Mouse (Mus musculus): ENCODE data around the gene Tex48. TPM values are rescaled to one million over a fixed set of nuclear protein-coding genes. Genes with fewer than 3 reads are reported as not detected.

Tex48 gene
- polyA plus RNA-seq, 1 experiment from 2014 or later = not detected

DNA sequence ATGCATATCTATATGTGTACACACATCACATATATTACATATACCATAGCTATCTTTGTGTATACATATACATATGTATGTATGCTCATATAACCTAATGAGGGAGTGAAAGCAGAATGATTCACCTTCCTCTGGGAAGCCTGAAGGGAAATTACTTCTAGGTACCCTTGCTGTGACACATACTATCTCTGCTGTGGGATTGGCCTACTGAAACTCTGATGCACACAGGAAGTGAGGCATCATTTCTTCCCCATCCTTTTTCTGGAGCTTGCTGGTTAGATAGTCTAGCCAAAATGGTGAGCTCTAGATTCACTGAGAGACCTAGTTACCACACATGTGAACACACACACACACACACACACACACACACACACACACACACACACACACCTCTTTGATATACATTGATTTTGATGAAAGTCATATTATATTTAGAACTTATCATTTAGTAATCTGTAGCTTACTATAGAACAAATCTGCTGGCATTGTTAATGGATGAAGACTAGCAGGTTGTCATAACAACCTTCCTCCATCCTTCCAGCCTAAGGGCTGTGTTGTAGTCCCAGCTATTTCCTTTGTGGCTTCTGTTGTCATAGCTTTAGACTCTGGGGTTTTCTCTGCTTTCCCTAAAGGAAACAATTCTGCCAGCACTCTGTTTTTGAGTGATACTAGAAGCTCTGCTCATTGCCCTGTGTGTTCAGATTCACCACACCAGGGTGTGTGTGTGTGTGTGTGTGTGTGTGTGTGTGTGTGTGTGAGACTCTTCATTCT lies 21.9 kb upstream of the Tex48 start:
- no peaks in the 10 kb centered on the region for H3K4me1 ChIP-seq (ENCODE audit: control insufficient read depth, insufficient read depth, low read length)
- no peak overlapping the region for H3K27ac ChIP-seq (ENCODE audit: low read depth, low read length)
- ATAC-seq (ENCODE audit: low FRiP score, low TSS enrichment) = no peak
- no peaks in the 10 kb centered on the region for H3K27me3 ChIP-seq (ENCODE audit: control insufficient read depth, insufficient read depth, low read length)
- no peak overlapping the region for H3K4me3 ChIP-seq (ENCODE audit: low read length)
- H3K9ac ChIP-seq (ENCODE audit: low read depth, low read length) = no peak overlapping the region
- no peaks in the 10 kb centered on the region for H3K36me3 ChIP-seq (ENCODE audit: control insufficient read depth, insufficient read depth, low read length)
- H3K4me2 ChIP-seq (replicated peaks; ENCODE audit: low read depth, low read length) = no peak overlapping the region
- H3K9me3 ChIP-seq (ENCODE audit: control insufficient read depth, low read length) = no peaks in the 10 kb centered on the region

DNA sequence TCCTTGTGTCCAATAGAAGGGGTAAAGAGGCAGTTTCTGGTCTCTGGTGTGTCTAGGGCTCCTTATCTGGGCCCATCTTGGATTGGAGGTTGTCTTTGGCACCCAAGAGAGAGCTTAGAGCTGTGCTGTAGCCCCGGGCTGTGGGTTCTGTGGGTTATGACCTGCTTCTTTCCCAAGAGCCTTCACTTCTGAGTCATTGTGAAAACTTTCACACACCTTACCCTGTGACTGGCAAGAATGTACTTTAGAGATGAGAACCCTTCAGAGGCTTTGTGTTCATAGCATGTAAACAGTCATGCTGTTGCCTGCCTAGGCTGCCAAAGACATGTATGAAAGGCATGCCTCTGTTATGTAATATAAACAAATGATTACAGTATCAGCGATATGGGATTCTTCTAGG lies 17.6 kb upstream of the Tex48 start:
- Histone ChIP-seq H3K27ac (ENCODE audit: low read depth, low read length) (no peak overlapping the region), H3K9ac (ENCODE audit: low read depth, low read length) (no peak overlapping the region), H3K27me3 (ENCODE audit: control insufficient read depth, insufficient read depth, low read length) (no peaks in the 10 kb centered on the region), H3K4me3 (ENCODE audit: low read length) (no peak overlapping the region), H3K36me3 (ENCODE audit: control insufficient read depth, insufficient read depth, low read length) (no peaks in the 10 kb centered on the region), H3K4me2 (replicated peaks; ENCODE audit: low read depth, low read length) (no peak overlapping the region), H3K4me1 (ENCODE audit: control insufficient read depth, insufficient read depth, low read length) (no peaks in the 10 kb centered on the region), H3K9me3 (ENCODE audit: control insufficient read depth, low read length) (no peaks in the 10 kb centered on the region)
- 80% methylated on average over 2 of the region's 2 CpGs for WGBS
- ATAC-seq (ENCODE audit: low FRiP score, low TSS enrichment) = no peak

DNA sequence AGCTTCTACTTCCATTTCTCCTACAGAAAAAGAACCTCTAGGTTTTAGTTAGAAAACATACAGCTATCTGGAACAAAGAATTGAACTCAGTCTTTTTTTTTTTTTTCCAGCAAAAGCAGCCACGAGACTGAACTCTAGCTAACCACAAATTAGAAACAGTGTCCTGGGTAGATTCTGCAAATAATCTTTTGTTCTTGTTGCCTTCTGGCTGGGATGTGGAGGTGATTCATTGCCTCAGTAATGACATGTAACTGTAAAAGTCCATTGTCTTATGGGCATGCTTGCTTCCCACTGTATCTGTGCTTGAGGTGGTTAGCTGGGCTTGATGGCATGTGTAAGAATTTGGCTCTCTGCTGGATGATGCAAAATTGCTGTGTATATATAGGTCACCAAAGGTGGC lies 16.4 kb upstream of the Tex48 start:
- WGBS = 74% methylated on average over 1 of the region's 1 CpGs
- no peaks in the 10 kb centered on the region for H3K4me1 ChIP-seq (ENCODE audit: control insufficient read depth, insufficient read depth, low read length)
- no peak for ATAC-seq (ENCODE audit: low FRiP score, low TSS enrichment)

DNA sequence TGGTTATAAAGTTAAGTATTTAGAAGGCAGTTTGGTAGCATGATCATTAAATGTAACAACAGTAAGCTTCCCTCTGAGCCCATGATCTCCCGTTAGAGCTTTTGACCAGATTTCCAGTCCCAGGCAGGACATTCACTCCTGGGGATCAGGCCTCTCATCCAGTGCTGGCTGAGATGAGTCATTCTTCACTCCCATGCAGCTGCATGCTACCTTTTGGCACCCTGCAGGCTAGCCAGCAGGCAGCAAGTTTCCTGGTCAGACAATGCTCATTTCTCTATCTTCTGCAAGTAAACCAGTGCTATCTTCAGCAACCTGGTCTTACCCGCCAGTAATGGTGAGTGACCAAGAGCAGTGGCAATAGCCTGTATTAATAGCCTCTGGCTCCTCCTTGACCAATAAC lies 11.0 kb upstream of the Tex48 start:
- no peak overlapping the region for H3K4me3 ChIP-seq (ENCODE audit: low read length)
- H3K36me3 ChIP-seq (ENCODE audit: control insufficient read depth, insufficient read depth, low read length) = no peaks in the 10 kb centered on the region
- no peak for ATAC-seq (ENCODE audit: low FRiP score, low TSS enrichment)
- H3K4me1 ChIP-seq (ENCODE audit: control insufficient read depth, insufficient read depth, low read length) = no peaks in the 10 kb centered on the region
- 90% methylated on average over 2 of the region's 2 CpGs for WGBS
- H3K9ac ChIP-seq (ENCODE audit: low read depth, low read length) = no peak overlapping the region
- no peak overlapping the region for H3K4me2 ChIP-seq (replicated peaks; ENCODE audit: low read depth, low read length)
- no peaks in the 10 kb centered on the region for H3K27me3 ChIP-seq (ENCODE audit: control insufficient read depth, insufficient read depth, low read length)
- no peaks in the 10 kb centered on the region for H3K9me3 ChIP-seq (ENCODE audit: control insufficient read depth, low read length)
- no peak overlapping the region for H3K27ac ChIP-seq (ENCODE audit: low read depth, low read length)

More for the DNA sequence above, 16.4 kb upstream of the Tex48 start:
- no peak overlapping the region for H3K27ac ChIP-seq (ENCODE audit: low read depth, low read length)
- H3K36me3 ChIP-seq (ENCODE audit: control insufficient read depth, insufficient read depth, low read length) = no peaks in the 10 kb centered on the region
- H3K9ac ChIP-seq (ENCODE audit: low read depth, low read length) = no peak overlapping the region
- no peaks in the 10 kb centered on the region for H3K27me3 ChIP-seq (ENCODE audit: control insufficient read depth, insufficient read depth, low read length)
- no peaks in the 10 kb centered on the region for H3K9me3 ChIP-seq (ENCODE audit: control insufficient read depth, low read length)
- H3K4me3 ChIP-seq (ENCODE audit: low read length) = no peak overlapping the region
- no peak overlapping the region for H3K4me2 ChIP-seq (replicated peaks; ENCODE audit: low read depth, low read length)

DNA sequence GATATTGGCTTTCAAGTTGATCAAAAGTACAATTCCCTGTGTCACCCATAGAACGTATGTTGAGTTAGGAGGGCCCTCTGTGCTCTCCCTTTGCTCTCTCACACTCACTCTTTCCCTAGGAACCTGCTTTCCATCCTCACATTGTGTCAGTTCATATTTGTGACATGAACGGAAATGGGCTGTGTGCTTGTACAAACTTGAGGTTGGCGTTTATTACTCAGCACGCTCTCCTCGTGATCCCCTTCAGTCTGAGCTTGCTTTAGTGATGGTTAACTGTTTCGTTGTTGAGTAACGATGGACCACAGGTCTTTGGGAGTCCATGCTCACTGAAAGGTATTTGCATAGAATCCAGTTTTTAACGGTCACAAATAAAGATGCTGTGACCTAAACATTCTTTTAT lies 4.9 kb upstream of the Tex48 start:
- Histone ChIP-seq H3K36me3 (ENCODE audit: control insufficient read depth, insufficient read depth, low read length) (no peaks in the 10 kb centered on the region), H3K27ac (ENCODE audit: low read depth, low read length) (no peak overlapping the region), H3K9ac (ENCODE audit: low read depth, low read length) (no peak overlapping the region), H3K27me3 (ENCODE audit: control insufficient read depth, insufficient read depth, low read length) (no peaks in the 10 kb centered on the region), H3K9me3 (ENCODE audit: control insufficient read depth, low read length) (no peaks in the 10 kb centered on the region), H3K4me3 (ENCODE audit: low read length) (no peak overlapping the region), H3K4me2 (replicated peaks; ENCODE audit: low read depth, low read length) (no peak overlapping the region), H3K4me1 (ENCODE audit: control insufficient read depth, insufficient read depth, low read length) (no peaks in the 10 kb centered on the region)
- ATAC-seq (ENCODE audit: low FRiP score, low TSS enrichment) = no peak
- 85% methylated on average over 8 of the region's 8 CpGs for WGBS

DNA sequence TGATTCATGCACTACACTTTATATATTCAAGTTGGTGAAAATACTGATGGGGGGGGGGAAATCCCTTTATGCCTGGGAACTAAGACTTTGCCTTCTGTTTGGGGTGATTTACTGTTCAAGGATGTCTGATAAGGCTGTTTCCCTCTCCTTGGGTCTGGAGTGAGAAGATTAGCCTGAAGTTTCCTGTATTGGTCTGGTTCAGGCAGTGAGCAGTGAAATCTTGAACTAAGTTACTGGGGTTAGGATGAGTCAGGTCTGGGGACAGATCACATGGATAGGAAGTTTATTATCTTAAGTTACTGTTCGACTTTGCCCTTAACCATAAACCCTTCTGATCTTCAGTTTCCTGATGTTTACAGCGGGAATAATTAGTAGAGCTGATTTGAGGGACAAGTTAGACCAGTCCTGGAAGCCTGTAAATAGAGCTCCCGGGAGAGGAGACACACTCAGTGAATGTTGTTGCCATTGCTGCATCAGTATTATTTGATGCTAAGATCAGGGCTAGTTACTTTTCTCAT lies 3.4 kb upstream of the Tex48 start:
- Histone ChIP-seq H3K9me3 (ENCODE audit: control insufficient read depth, low read length) (no peaks in the 10 kb centered on the region), H3K9ac (ENCODE audit: low read depth, low read length) (no peak overlapping the region), H3K27ac (ENCODE audit: low read depth, low read length) (no peak overlapping the region), H3K4me2 (replicated peaks; ENCODE audit: low read depth, low read length) (no peak overlapping the region), H3K27me3 (ENCODE audit: control insufficient read depth, insufficient read depth, low read length) (no peaks in the 10 kb centered on the region), H3K36me3 (ENCODE audit: control insufficient read depth, insufficient read depth, low read length) (no peaks in the 10 kb centered on the region), H3K4me3 (ENCODE audit: low read length) (no peak overlapping the region), H3K4me1 (ENCODE audit: control insufficient read depth, insufficient read depth, low read length) (no peaks in the 10 kb centered on the region)
- 33% methylated on average over 3 of the region's 3 CpGs for WGBS
- ATAC-seq (ENCODE audit: low FRiP score, low TSS enrichment) = no peak

DNA sequence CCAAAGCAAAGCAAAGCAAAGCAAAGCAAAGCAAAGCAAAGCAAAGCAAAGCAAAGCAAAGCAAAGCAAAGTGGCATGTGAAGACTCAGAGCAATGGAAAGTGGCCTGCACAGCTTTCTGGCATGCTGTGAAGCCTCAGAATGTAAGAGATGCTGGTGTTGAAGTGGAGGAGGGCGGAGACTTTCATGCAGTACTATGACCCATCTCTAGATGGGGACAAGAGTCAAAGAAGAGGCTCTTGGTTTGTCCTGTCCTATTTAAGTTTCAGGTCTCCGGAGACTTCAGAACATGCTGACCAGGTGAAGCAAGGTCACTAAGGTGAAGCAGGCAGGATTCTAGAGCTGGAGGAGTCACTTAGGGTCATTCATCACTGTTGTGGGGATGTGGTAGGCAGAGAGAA lies 367 bp downstream of the Tex48 start:
- Histone ChIP-seq H3K9ac (ENCODE audit: low read depth, low read length) (no peak overlapping the region), H3K36me3 (ENCODE audit: control insufficient read depth, insufficient read depth, low read length) (no peaks in the 10 kb centered on the region), H3K27me3 (ENCODE audit: control insufficient read depth, insufficient read depth, low read length) (no peaks in the 10 kb centered on the region), H3K4me1 (ENCODE audit: control insufficient read depth, insufficient read depth, low read length) (no peaks in the 10 kb centered on the region), H3K4me2 (replicated peaks; ENCODE audit: low read depth, low read length) (no peak overlapping the region), H3K27ac (ENCODE audit: low read depth, low read length) (no peak overlapping the region), H3K4me3 (ENCODE audit: low read length) (no peak overlapping the region), H3K9me3 (ENCODE audit: control insufficient read depth, low read length) (no peaks in the 10 kb centered on the region)
- WGBS = 74% methylated on average over 2 of the region's 2 CpGs
- no peak for ATAC-seq (ENCODE audit: low FRiP score, low TSS enrichment)

DNA sequence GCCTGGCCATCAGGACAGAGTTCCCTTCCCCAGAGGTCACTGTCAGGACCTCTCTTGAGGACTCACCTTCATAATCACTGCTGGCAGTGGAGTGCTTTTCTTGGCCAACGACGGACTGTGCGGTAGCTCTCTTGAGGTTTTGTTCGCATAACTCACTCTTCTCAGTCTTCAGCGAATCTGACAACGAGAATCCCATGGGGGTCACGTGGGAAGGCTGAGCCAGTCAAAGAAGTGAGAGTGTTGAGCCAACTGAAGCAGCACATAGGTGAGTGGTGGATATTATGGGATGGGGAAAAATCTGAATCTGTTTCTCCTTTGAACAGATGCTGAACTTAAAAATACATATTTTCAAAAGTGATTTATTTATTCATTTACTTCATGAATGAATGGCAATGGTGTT lies 13.8 kb downstream of the Tex48 start:
- Histone ChIP-seq H3K4me2 (replicated peaks; ENCODE audit: low read depth, low read length) (no peak overlapping the region), H3K27me3 (ENCODE audit: control insufficient read depth, insufficient read depth, low read length) (no peaks in the 10 kb centered on the region), H3K36me3 (ENCODE audit: control insufficient read depth, insufficient read depth, low read length) (no peaks in the 10 kb centered on the region), H3K9me3 (ENCODE audit: control insufficient read depth, low read length) (no peaks in the 10 kb centered on the region), H3K9ac (ENCODE audit: low read depth, low read length) (no peak overlapping the region), H3K4me3 (ENCODE audit: low read length) (no peak overlapping the region), H3K27ac (ENCODE audit: low read depth, low read length) (no peak overlapping the region), H3K4me1 (ENCODE audit: control insufficient read depth, insufficient read depth, low read length) (no peaks in the 10 kb centered on the region)
- WGBS = 72% methylated on average over 7 of the region's 7 CpGs
- ATAC-seq (ENCODE audit: low FRiP score, low TSS enrichment) = no peak

DNA sequence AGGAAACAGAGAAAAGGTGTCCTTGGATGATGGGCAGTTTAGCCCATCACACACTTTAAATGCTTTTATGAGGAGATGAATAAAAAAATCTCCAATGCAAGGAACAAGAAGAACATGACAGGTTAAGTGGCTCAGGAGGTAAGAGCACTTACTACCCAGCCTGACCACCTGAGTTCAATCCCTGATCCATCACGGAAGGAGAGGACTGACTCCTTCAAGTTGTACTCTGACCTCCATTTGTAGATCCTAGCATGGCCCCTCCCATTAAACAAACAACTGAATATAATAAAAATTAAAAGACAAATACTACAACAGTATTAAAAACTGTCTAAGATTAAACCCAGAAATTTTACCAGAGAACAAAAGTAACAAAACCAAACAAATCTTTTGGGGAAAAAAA lies 16.3 kb downstream of the Tex48 start:
- H3K4me1 ChIP-seq (ENCODE audit: control insufficient read depth, insufficient read depth, low read length) = no peaks in the 10 kb centered on the region
- H3K27me3 ChIP-seq (ENCODE audit: control insufficient read depth, insufficient read depth, low read length) = no peaks in the 10 kb centered on the region
- H3K4me2 ChIP-seq (replicated peaks; ENCODE audit: low read depth, low read length) = no peak overlapping the region
- no peak overlapping the region for H3K9ac ChIP-seq (ENCODE audit: low read depth, low read length)
- WGBS = 74% methylated on average over 1 of the region's 1 CpGs
- H3K36me3 ChIP-seq (ENCODE audit: control insufficient read depth, insufficient read depth, low read length) = no peaks in the 10 kb centered on the region
- H3K27ac ChIP-seq (ENCODE audit: low read depth, low read length) = no peak overlapping the region
- H3K4me3 ChIP-seq (ENCODE audit: low read length) = no peak overlapping the region
- no peak for ATAC-seq (ENCODE audit: low FRiP score, low TSS enrichment)
- H3K9me3 ChIP-seq (ENCODE audit: control insufficient read depth, low read length) = no peaks in the 10 kb centered on the region
